Mouse (Mus musculus) ES-E14 (cell line): ENCODE results near the gene Kcnmb2.

ENCODE experiments used
- CHD2 ChIP-seq: IDR thresholded peaks from 2 replicates; pipeline ENCODE4 v1.6.1; 2014; ENCODE audit warnings: mild to moderate bottlenecking, low read depth, low read length, inconsistent platforms
- HCFC1 ChIP-seq: IDR thresholded peaks from 2 replicates; pipeline ENCODE4 v1.6.1; 2012; ENCODE audit warnings: low read length, inconsistent platforms, borderline replicate concordance; ENCODE audit not compliant: insufficient read depth
- MAFK ChIP-seq: IDR thresholded peaks from 2 replicates; pipeline ENCODE4 v1.6.1; 2014; ENCODE audit warnings: mild to moderate bottlenecking, low read depth, low read length, inconsistent platforms; ENCODE audit not compliant: insufficient read depth
- ZC3H11A ChIP-seq: IDR thresholded peaks from 2 replicates; pipeline ENCODE4 v1.6.1; 2012; ENCODE audit warnings: low read depth, mild to moderate bottlenecking, inconsistent platforms, low read length, borderline replicate concordance
- ZNF384 ChIP-seq: IDR thresholded peaks from 2 replicates; pipeline ENCODE4 v1.6.1; 2012; ENCODE audit warnings: low read depth, low read length, inconsistent platforms

GRCm38 (mm10) chr3:32073881-32074280 lies 171.6 kb downstream of the Kcnmb2 start:
- TF ChIP-seq ZNF384: no peak
- no peak for TF ChIP-seq HCFC1
- TF ChIP-seq MAFK: no peak
- no peak for TF ChIP-seq ZC3H11A
- no peak for TF ChIP-seq CHD2
